Mouse (Mus musculus) bone marrow macrophage, adult 2 months (primary cell): ENCODE measurements at regions not wholly inside any gene's neighbourhood (a gene's known extent, or its start where the extent isn't known, plus 50 kb on each side); places are given as distances from the start of the nearest gene placed in this dataset.

Experiments
- CTCF ChIP-seq: IDR thresholded peaks from 2 replicates; pipeline ENCODE4 v1.5.1; 2012; ENCODE audit warnings: low read depth, mild to moderate bottlenecking, low read length, moderate library complexity
- POLR2A ChIP-seq: IDR thresholded peaks from 2 replicates; pipeline ENCODE4 v1.6.1; 2012; ENCODE audit warnings: mild to moderate bottlenecking, low read depth, low read length, borderline replicate concordance

GRCm38 (mm10) chr1:137289456-137289855 lies 329.2 kb upstream of the Nr5a2 start:
- no peak for TF ChIP-seq CTCF
- no peak for TF ChIP-seq POLR2A
